Mouse (Mus musculus): Measurements from ENCODE around the gene Gm20671. TPM values are rescaled to one million over a fixed set of nuclear protein-coding genes. Genes with fewer than 3 reads are reported as not detected.
"Not testable (repeated sequence)": the region's sequence is repeated elsewhere in the genome, so short reads cannot be mapped to it uniquely, and the experiment has no call there.

The Gm20671 gene
- polyA plus RNA-seq, 1 experiment from 2014 or later, result not detected

DNA sequence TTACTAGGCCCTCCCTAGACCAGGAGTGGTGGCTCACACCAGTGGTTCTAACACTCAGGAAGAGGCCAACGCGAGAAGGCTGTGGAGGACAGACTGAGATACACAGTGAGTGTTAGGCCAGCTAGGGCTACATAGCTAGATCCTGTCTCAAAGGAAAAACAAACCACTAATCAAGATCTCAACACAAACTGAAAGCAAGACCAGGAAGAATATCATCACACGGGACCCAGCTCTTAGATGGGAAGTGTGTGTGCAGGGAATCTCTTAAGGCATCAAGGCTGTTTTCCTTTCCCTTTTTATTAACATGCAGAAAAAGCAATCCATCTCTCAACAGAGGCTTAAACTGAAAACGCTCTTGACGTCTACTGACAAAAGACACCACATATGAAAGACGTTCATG, 25.1 kb upstream of the Gm20671 start:
- Histone ChIP-seq H3K4me1 (peaks cover 14% of the 10 kb centered on the region), H3K9ac (0 out of 2 replicates have a peak overlapping the region, but pooled peaks have one; percentile 10), H3K27me3 (no peaks in the 10 kb centered on the region), H3K36me3 (peaks cover 6% of the 10 kb centered on the region; the same call in 1 of the 2 replicates), H3K27ac (no peak overlapping the region), H3K4me2 (replicated peaks) (peak overlapping the region; percentile 58; the same call in 1 of the 2 replicates), H3K9me3 (no peaks in the 10 kb centered on the region), H3K4me3 (no peak overlapping the region)
- whole genome bisulfite sequencing, result 63% methylated on average over 6 of the region's 6 CpGs
- no peak for ATAC-seq (ENCODE audit: insufficient number of reproducible peaks, insufficient read depth, low FRiP score, low TSS enrichment)

DNA sequence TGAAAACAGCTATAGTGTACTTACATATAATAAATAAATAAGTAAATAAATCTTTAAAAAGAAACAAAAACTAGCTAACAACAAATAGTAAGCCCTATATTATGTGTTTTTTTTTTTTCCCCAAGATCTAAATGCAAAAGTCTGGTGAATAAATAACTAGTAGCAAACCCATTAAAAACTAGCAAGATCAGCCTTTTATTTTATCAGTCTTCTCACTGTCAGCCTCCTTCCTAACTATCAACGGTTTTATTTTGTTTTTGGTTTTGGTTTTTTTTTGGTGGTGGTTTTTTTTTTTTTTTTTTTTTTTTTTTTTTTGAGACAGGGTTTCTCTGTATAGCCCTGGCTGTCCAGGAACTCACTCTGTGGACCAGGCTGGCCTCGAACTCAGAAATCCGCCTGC, 22.7 kb upstream of the Gm20671 start:
- ATAC-seq (ENCODE audit: insufficient number of reproducible peaks, insufficient read depth, low FRiP score, low TSS enrichment); H3K9ac ChIP-seq; H3K9me3 ChIP-seq; H3K4me2 ChIP-seq (replicated peaks); H3K27ac ChIP-seq; H3K4me3 ChIP-seq; H3K27me3 ChIP-seq: not testable (repeated sequence)
- peaks cover 26% of the 10 kb centered on the region for H3K36me3 ChIP-seq
- H3K4me1 ChIP-seq, result peaks cover 14% of the 10 kb centered on the region
- 93% methylated on average over 3 of the region's 3 CpGs for WGBS

DNA sequence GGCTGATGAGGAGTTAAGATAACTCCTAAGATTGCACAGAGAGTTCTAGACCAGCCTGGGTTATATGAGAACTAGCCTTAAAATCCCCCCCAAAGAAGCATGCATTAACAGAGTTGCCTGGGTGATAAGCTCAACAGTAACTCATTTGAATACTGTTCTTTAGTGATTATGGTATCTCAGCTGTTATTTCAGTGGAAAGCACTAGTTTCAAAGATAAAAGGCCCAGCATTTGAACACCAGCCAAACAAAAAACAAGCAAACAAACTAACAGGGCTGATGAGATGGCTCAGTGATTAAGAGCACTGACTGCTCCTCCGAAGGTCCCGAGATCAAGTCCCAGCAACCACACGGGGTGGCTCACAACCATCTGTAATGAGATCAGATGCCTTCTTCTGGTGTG, 22.3 kb upstream of the Gm20671 start:
- H3K9ac ChIP-seq, result no peak overlapping the region
- no peak overlapping the region for H3K4me3 ChIP-seq
- H3K4me2 ChIP-seq (replicated peaks), result no peak overlapping the region
- peaks cover 30% of the 10 kb centered on the region for H3K36me3 ChIP-seq
- H3K27me3 ChIP-seq, result no peaks in the 10 kb centered on the region
- H3K9me3 ChIP-seq, result no peaks in the 10 kb centered on the region
- WGBS, result 91% methylated on average over 3 of the region's 3 CpGs
- H3K4me1 ChIP-seq, result peaks cover 14% of the 10 kb centered on the region
- H3K27ac ChIP-seq, result no peak overlapping the region
- no peak for ATAC-seq (ENCODE audit: insufficient number of reproducible peaks, insufficient read depth, low FRiP score, low TSS enrichment)

DNA sequence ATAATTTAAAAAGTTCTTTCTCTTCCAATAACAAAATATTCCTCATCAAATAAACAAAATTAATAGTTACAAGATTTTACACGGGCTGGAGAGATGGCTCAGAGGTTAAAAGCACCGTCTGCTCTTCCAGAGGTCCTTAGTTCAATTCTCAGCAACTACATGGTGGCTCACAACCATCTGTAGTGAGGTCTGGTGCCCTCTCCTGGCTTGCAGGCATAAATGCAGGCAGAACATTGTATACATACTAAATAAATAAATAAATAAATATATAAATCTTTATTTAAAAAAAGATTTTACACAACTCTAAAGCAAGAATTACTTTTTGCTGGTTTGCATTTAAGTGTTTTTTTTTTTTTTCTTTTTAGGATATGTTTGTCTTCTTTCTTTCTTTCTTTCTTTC, 13.1 kb upstream of the Gm20671 start:
- no peak for ATAC-seq (ENCODE audit: insufficient number of reproducible peaks, insufficient read depth, low FRiP score, low TSS enrichment)
- Histone ChIP-seq H3K27me3 (no peaks in the 10 kb centered on the region), H3K4me2 (replicated peaks) (no peak overlapping the region), H3K9me3 (no peaks in the 10 kb centered on the region), H3K4me1 (no peaks in the 10 kb centered on the region), H3K36me3 (peaks cover 84% of the 10 kb centered on the region), H3K4me3 (no peak overlapping the region), H3K27ac (no peak overlapping the region), H3K9ac (no peak overlapping the region)
- WGBS, result 97% methylated on average over 2 of the region's 2 CpGs

DNA sequence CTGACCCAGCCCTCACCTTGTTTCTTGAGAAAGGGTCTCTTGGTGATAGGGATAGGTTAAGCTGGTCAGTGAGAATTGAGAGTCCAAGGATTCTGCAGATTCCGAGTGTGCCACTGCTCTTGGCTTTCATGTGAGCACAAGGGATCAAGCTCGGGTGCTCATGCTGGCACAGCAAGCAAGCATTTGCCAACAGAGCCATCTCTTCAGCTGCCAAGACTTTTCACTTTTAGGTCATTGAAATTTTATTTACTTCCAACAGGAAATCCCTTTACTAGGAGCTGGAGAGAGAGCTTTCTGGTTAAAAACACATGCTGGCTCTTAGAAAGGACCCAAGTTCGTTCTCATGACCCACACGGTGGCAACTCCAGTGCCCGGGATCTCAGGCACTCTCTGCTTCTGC, 10.1 kb upstream of the Gm20671 start:
- no peak overlapping the region for H3K4me3 ChIP-seq
- 93% methylated on average over 5 of the region's 5 CpGs for WGBS
- H3K4me1 ChIP-seq, result no peaks in the 10 kb centered on the region
- no peak overlapping the region for H3K9ac ChIP-seq
- no peaks in the 10 kb centered on the region for H3K27me3 ChIP-seq
- H3K27ac ChIP-seq, result no peak overlapping the region
- H3K36me3 ChIP-seq, result peaks cover 80% of the 10 kb centered on the region
- no peak overlapping the region for H3K4me2 ChIP-seq (replicated peaks)
- H3K9me3 ChIP-seq, result no peaks in the 10 kb centered on the region
- no peak for ATAC-seq (ENCODE audit: insufficient number of reproducible peaks, insufficient read depth, low FRiP score, low TSS enrichment)

DNA sequence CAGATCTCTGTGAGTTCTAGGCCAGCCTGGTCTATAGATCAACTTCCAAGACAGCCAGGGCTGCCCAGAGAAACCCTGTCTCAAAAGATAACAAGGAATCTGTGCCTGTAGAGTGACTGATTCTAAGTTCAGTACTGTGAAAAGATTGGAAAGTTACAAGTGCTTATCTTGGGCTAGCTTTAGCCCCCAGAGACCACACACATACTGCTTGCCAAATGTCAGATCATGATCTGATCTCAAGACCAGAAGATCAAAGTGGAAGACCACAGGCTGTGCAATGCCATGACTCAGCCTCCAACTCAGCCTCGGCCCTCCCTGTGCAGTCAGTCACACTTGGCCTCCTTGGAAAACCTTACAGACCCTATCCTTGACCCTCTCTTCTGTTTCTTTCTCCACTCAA, 7.6 kb upstream of the Gm20671 start:
- 100% methylated on average over 1 of the region's 1 CpGs for WGBS
- Histone ChIP-seq H3K4me2 (replicated peaks) (no peak overlapping the region), H3K27ac (no peak overlapping the region), H3K4me3 (no peak overlapping the region), H3K9me3 (no peaks in the 10 kb centered on the region), H3K27me3 (no peaks in the 10 kb centered on the region), H3K36me3 (peaks cover 78% of the 10 kb centered on the region), H3K9ac (no peak overlapping the region), H3K4me1 (no peaks in the 10 kb centered on the region)
- ATAC-seq (ENCODE audit: insufficient number of reproducible peaks, insufficient read depth, low FRiP score, low TSS enrichment), result no peak

DNA sequence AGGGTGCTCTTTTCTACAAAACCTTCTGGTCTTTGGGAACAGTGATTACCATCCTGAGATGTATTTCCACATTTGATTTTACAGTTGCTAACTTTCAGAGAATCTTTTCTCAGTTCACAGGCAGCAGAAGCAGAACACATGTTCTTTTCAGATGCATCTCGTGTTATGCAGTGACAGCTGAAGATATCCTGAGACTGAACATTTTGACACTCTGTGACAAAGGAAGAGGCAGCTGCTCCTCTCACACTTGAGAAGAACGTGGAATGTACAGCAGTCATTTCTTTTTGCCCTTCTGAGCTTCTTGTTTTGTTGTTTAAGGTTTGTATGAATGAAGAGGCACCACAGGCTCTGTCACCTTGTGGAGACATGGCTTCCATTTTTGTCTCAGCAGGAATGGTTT, 3.1 kb upstream of the Gm20671 start:
- H3K9me3 ChIP-seq, result no peaks in the 10 kb centered on the region
- no peaks in the 10 kb centered on the region for H3K27me3 ChIP-seq
- H3K36me3 ChIP-seq, result peaks cover 86% of the 10 kb centered on the region
- no peak overlapping the region for H3K9ac ChIP-seq
- no peak overlapping the region for H3K4me2 ChIP-seq (replicated peaks)
- WGBS, result 91% methylated on average over 2 of the region's 2 CpGs
- no peak overlapping the region for H3K4me3 ChIP-seq
- H3K27ac ChIP-seq, result no peak overlapping the region
- ATAC-seq (ENCODE audit: insufficient number of reproducible peaks, insufficient read depth, low FRiP score, low TSS enrichment), result no peak
- no peaks in the 10 kb centered on the region for H3K4me1 ChIP-seq

DNA sequence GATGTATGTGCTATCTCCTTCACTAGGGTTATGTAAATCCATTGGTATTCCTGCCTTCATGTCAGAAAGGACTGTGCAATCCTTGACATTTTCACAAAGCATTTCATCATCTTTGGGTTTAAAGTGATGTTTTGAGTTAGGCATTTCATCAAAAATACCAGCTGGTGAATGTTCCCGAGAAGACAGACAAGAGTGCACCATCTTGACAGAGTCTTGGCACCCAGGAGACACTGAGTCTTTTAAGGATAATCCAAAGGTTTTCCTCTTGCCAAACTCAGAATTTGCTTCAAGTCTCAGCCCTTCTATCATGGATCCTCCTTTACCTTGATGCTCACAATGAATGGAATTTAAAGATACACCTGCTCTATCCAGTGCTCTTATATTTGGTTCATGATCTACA, 1.9 kb upstream of the Gm20671 start:
- WGBS, result 89% methylated on average over 1 of the region's 1 CpGs
- not testable (repeated sequence) for H3K4me2 ChIP-seq (replicated peaks); ATAC-seq (ENCODE audit: insufficient number of reproducible peaks, insufficient read depth, low FRiP score, low TSS enrichment)

DNA sequence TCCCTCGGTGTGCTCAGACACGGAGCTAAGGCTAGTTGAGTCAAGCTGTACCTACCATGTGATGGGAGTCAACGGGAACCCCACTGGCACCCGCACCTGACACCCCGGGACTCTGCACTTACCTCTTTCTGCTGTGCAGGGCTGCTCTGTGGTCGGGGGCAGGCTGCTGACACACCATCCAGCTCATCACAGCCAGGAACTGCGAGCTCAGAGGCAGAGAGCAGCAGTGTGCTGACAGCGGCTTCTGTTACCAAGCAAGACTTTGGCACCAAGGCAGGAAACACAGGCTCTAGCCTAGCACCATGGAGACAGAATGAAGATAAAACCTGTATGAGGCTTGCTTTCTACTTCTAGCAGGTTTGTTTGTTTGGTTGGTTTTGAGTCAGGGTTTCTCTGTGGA, 6.4 kb downstream of the Gm20671 start:
- Histone ChIP-seq H3K9ac (no peak overlapping the region), H3K4me3 (no peak overlapping the region), H3K27ac (no peak overlapping the region), H3K4me2 (replicated peaks) (no peak overlapping the region), H3K27me3 (no peaks in the 10 kb centered on the region), H3K9me3 (no peaks in the 10 kb centered on the region), H3K4me1 (no peaks in the 10 kb centered on the region), H3K36me3 (peaks cover 61% of the 10 kb centered on the region)
- 90% methylated on average over 8 of the region's 8 CpGs for WGBS
- no peak for ATAC-seq (ENCODE audit: insufficient number of reproducible peaks, insufficient read depth, low FRiP score, low TSS enrichment)

More for the DNA sequence above, 1.9 kb upstream of the Gm20671 start:
- H3K36me3 ChIP-seq, result peaks cover 73% of the 10 kb centered on the region
- H3K9ac ChIP-seq, H3K4me3 ChIP-seq, H3K27ac ChIP-seq, H3K4me1 ChIP-seq, H3K9me3 ChIP-seq, H3K27me3 ChIP-seq: not testable (repeated sequence)

DNA sequence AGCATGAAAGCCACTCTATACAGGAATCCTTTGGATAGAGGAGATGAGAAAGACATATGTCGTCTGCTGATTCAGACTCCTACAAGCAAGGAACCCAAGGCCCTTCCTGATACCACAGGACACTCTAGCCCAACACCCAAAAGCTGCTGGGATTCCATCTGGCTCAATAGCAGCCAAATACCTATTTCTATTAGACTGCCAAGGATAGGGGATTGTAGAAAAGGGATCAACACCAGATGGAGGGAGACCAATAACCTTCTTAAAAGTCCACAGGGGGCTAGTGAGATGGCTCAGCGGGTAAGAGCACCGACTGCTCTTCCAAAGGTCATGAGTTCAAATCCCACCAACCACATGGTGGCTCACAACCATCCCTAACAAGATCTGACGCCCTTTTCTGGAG, 11.5 kb downstream of the Gm20671 start:
- H3K4me2 ChIP-seq (replicated peaks), result no peak overlapping the region
- no peak for ATAC-seq (ENCODE audit: insufficient number of reproducible peaks, insufficient read depth, low FRiP score, low TSS enrichment)
- H3K36me3 ChIP-seq, result peaks cover 57% of the 10 kb centered on the region
- H3K9me3 ChIP-seq, result no peaks in the 10 kb centered on the region
- H3K4me1 ChIP-seq, result no peaks in the 10 kb centered on the region
- H3K4me3 ChIP-seq, result no peak overlapping the region
- H3K27me3 ChIP-seq, result no peaks in the 10 kb centered on the region
- no peak overlapping the region for H3K9ac ChIP-seq
- WGBS, result 94% methylated on average over 4 of the region's 4 CpGs
- H3K27ac ChIP-seq, result no peak overlapping the region

DNA sequence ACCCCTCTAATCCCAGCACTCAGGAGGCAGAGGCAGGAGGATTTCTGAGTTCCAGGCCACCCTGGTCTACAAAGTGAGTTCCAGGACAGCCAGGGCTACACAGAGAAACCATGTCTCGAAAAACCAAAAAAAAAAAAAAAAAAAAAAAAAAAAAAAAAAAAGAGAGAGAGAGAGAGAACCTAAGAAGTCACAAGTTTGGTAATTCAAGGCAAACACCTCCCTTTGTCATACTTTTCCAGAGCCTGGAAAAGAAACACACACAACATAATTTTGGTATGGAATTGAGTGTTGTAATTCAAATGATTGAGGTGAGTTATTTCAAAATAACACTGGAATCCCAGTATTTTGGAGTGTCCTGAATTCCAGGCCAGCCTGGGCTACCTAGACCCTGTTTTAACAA, 40.5 kb downstream of the Gm20671 start:
- not testable (repeated sequence) for H3K4me1 ChIP-seq; H3K27me3 ChIP-seq; H3K9ac ChIP-seq; H3K4me3 ChIP-seq; H3K27ac ChIP-seq; H3K9me3 ChIP-seq; ATAC-seq (ENCODE audit: insufficient number of reproducible peaks, insufficient read depth, low FRiP score, low TSS enrichment); H3K36me3 ChIP-seq; H3K4me2 ChIP-seq (replicated peaks)
- 86% methylated on average over 1 of the region's 1 CpGs for WGBS

DNA sequence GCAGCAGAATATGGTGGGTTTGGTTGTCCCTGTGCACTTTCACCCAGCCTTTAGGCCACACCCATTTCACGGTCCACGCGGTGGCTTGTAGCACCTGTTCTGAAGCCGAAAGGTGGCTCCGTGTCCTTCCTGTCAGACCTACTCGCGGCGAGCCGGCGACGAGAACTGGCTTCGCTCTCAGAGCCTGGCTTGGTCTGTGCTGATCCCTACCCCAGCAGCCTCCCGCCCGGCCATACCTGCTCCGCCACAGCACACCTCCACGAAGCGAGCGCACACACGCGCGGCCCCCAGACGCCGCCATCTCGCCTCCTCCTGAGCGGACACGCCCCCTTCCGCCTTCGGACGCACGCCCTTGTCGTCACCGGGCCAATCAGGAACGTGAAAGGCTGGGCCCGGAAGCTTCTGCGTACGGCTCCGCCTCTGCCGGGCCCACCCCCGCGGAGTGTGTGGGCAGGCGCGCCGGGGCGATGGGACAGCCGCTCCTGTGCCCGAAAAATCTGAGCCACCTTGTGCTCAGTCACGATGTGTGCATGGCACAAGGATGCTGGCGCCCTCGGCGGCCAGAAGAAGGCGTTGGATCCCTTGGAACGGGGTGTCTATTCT, 41.5 kb downstream of the Gm20671 start, which contains the start of gene Pisd:
Gene Pisd (minus strand): TSS at position 334 of the 603 bp plus-strand sequence.
- Histone ChIP-seq H3K36me3 (peaks cover 3% of the 10 kb centered on the region; the same call in 1 of the 2 replicates), H3K9ac (peak within 1 kb of the TSS; percentile 67), H3K27me3 (no peaks in the 10 kb centered on the region), H3K4me3 (peak within 1 kb of the TSS; percentile 77), H3K4me2 (replicated peaks) (peak within 1 kb of the TSS; percentile 67), H3K9me3 (no peaks in the 10 kb centered on the region), H3K4me1 (peaks cover 4% of the 10 kb centered on the region; the same call in 1 of the 2 replicates), H3K27ac (peak within 1 kb of the TSS; percentile 52; the same call in 1 of the 2 replicates)
- under 1% methylated on average over 52 of the region's 52 CpGs for WGBS
- peak; percentile 97 for ATAC-seq (ENCODE audit: insufficient number of reproducible peaks, insufficient read depth, low FRiP score, low TSS enrichment)

Data from embryonic facial prominence, embryonic 12.5 days (tissue).